Mouse (Mus musculus) right cerebral cortex, postnatal 25 days (tissue): ENCODE measurements at regions not wholly inside any gene's neighbourhood (a gene's known extent, or its start where the extent isn't known, plus 50 kb on each side); places are given as distances from the start of the nearest gene placed in this dataset.

Source experiments
- DNase-seq: peaks from one replicate; pipeline ENCODE4 v3.0.0; 2022

- peak; percentile 34 for DNase-seq
These were observed 212.9 kb downstream of the Mef2c start for GRCm38 (mm10) chr13:83716711-83717171.

DNA sequence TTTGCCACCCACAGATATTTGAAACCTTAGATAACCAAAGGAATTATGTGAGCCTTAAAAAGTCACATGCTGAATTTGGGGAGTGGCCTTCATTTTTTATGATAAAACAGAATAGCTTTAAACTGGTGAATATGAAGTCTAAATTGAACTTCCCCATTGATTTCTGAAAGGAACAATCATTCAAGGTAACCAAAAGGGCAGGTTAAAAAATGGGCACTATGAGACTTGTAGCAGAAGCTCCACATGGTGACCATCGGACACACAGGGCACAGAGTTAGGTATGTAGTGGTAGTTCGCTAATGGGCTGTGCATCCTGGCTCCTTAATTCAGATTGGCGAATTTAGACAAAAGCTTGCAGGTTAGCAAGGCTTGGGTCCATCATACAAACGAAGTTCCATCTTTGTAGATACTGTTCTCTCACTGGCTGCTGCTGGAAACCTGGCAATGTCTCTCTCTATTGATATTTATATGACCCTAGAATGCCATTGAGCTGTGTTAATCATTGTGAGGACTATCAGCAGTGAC is 213.9 kb downstream of the Mef2c start:
- no peak for DNase-seq

DNA sequence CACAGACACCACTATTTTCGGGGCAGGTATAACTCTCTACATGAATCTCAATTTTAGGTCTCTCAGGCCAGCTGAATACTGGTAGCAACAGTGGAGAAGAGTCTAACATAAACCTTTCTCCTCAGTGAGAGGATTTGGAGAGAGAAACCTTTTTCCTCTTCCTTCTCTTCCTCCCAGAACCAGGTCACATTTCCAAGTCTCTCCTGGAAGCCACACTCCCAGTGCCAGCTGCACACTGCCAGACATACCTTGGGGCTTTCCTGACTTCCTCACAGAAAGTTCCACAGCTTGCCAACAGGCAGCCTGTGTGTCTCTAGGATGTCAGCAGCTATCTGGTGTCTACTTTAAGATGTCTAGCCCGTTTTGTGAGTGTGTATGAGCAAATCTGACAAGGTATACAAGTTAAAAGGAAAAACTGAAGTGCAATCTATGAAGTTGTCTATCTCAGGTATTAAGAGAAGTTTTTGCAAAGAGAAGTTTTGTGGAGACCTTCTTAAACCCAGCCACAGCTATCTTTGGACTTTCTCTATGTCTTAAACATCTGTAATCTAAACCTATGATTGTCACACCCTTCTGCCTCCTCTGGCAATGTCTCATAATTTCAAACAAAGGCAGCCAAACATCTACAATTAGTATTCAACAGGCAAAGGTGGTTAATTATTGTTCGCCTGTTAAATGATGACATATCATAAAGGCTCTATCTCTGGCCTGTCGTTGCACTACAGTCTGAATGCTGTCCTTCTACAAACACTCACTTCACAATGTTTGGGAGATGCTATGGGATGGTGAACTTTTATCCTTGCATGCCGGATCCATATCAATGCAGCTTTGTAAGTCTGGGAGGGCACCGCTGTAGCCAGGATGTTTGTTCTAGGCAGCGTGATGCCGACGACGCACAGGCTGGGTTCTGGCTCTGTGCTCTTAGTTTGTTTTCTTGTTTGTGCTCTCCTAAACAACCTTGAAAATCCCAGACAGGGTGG is 214.9 kb downstream of the Mef2c start:
- peak; percentile 42 for DNase-seq

GRCm38 (mm10) chr13:83719635-83720291 is 215.9 kb downstream of the Mef2c start:
- peak; percentile 33 for DNase-seq

DNA sequence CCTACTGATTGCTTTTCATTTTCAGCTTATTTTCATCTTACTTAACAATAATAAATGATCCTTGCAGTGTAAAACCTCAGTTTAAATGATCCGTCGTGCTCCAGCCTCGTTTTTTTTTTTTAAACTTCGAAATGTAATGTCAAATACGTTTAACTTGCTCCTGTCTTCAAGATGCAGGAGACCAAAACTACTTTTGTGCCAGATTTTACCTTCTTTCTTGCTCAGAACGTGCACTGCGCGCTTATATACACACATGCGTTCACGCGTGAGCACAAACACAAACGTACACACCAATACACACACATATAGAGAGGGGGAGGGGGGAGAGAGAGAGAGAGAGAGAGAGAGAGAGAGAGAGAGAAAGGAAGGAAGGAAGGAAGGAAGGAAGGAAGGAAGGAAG is 216.5 kb downstream of the Mef2c start:
- no peak for DNase-seq

- DNase-seq: peak; percentile 88
These were observed 217.1 kb downstream of the Mef2c start for GRCm38 (mm10) chr13:83720883-83721371.

DNA sequence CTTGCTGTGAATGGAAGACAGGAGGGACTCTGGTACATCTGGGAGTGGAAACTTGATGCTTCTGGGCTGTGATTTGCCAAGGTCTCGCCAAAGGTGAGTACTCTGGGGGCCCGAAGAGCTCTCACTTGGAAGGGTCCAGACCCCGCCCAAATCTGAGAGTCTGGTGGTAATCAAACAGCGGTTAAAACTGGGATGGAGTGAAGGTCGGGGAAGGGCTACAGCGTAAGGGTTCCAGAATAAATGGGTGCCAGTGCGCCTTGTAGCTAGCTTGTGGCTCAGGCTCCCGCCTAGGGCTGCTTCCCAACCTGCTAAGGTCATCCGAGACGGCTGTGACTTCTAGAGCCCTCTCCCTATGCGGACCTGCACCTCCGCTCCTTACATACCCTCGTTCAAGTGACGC is 217.7 kb downstream of the Mef2c start:
- no peak for DNase-seq

DNA sequence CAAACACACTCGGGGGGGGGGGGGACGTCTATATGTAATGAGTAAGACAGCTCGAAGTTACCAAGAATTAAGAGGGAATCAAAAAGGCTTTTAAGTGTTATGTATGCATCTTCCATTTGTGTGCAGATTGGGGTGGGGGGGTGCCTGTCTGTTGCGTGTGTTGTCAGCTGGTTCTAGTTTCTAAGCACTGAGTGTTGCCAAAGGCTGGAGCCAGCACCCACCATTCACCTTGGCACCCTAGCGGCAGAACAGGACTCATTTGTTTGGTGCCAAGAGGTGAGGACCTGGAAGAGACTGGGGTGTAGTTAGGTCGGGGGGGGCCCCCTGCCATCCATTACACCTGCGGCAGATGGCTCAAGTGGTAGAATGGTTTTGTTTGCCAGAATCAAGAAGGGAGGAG is 218.4 kb downstream of the Mef2c start:
- DNase-seq: no peak

GRCm38 (mm10) chr13:83722791-83723190 is 219.0 kb downstream of the Mef2c start:
- no peak for DNase-seq

DNA sequence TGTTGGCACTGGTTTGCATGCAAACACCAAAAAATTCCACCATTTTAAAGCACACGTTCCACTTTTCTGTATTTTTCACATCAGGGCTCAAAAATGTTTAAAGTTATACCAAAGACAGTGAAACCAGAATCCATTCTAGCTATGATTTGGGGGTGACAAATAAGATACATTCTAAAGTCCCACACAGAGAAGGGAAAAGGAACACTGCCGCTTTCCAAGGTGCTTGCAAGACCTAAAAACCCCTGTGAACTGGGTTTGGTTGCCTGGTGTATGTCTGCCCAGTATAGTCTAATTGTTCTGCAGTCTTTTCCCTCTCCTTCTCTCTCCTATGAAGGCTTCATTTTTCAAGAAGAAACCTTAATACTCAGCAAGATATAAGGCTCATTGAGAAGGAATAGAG is 219.6 kb downstream of the Mef2c start:
- DNase-seq: no peak

- DNase-seq: no peak
These were observed 220.4 kb downstream of the Mef2c start for GRCm38 (mm10) chr13:83724196-83724595.

GRCm38 (mm10) chr13:83724995-83725394 is 221.2 kb downstream of the Mef2c start:
- DNase-seq: peak; percentile 82

DNA sequence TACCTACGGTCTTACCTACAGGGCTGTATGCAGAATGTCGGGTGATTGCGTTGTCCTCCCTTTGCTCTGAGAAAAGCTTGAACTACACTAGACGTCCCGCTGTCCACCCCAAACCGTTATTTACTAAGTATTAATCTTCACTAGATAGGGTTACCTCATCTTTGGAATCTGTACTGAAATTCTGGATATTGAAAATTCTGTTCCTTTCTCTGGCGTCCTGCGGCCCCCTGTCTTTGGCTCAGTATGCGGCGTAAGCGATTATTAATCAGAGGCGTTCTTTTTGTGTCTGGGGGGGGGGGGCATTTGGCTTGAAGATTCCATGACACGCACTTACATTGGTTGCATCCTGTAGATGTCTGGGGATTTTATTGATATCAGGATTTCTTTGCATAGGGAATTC is 222.0 kb downstream of the Mef2c start:
- no peak for DNase-seq

DNA sequence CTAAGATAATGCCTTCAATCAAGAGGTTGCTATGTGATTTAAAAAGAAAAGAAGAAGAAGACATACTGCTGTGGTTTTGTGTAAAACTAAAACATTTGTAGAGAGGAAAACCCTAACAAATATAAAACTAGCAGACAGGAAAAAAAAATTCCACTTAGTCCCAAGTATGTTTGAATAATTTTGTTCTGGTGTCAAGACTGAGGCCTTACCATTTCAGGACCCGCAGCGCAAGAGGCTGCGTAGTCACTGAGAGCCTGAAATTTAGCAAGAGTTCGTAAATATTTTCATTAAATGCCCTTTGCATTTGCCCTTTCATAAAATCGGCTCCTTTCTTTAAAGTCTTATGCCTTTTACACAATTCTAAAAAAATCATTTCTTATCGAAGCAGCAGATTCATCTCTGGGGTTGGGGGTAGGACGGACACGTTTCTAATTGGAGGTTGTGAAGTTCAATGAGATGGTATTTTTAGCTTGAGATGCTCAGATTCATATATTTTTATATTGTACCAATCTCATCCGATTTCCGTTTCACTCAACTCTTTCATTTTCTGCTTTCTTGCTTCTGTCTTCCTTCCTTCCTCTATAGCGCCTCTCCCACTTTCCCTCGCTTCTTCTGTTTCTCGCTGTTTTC is 222.6 kb downstream of the Mef2c start:
- DNase-seq: no peak

DNA sequence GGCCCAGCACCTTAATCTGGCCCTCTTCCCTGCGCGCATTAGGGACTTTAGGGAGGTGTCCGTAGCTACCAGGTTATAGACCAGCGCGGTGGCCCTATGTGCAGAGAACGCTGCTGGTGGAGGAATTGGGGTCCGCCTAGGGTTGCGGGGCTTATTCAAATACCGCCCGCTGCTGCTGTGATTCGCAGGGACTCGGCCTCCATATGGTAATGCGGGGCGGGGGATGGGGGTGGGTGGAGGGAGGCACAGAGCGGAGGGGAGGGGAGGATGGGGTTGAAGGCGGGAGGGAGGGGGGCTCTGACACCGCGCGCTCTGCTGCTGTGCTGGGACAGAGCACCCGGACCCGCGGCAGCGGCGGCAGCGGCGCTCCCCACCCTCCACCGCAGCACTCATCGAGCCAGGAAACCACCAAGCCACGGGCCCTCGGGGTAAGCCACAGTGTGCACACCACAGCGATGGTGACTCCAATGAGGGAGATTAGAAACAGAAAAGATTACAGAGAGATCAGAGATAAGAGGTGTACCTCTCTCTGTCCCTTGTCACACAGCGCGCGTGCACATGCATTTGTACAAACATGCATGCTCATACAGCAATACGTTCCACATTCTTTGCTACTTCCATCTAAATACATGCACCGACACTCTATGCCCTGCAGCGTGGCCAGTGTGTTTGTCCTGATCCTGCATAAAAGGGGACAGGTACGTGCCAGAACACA is 223.4 kb downstream of the Mef2c start:
- no peak for DNase-seq

DNA sequence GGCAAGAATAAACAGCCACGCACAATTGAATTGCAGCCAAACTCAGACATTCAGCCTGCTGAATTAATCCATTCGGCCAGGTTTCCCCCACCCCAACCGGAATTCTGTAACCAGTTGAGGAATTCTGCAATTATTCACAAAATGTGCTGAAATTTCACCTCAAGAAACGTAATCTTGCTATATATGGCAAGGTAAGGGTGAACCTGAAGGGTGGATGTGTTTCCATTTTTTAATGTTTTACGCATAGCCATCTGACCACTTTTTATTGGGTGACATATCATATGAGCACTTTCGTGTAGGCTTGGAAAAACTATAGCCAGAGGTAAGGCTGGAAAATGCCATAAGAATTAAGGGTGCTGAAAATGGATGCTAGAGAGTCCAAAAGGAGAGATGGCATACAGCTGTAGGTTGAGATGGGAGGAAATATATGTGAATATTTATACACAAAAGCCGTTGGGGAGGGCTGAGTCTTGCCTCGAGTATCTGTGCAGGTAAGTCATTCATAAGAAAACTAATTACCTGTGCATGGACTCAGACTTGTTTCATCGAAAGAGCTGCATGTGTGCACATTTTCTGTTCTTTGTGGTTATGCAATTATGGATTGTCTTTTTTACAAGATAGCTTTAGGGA is 224.0 kb downstream of the Mef2c start:
- DNase-seq: no peak

GRCm38 (mm10) chr13:83728421-83729010 is 224.7 kb downstream of the Mef2c start:
- no peak for DNase-seq

DNA sequence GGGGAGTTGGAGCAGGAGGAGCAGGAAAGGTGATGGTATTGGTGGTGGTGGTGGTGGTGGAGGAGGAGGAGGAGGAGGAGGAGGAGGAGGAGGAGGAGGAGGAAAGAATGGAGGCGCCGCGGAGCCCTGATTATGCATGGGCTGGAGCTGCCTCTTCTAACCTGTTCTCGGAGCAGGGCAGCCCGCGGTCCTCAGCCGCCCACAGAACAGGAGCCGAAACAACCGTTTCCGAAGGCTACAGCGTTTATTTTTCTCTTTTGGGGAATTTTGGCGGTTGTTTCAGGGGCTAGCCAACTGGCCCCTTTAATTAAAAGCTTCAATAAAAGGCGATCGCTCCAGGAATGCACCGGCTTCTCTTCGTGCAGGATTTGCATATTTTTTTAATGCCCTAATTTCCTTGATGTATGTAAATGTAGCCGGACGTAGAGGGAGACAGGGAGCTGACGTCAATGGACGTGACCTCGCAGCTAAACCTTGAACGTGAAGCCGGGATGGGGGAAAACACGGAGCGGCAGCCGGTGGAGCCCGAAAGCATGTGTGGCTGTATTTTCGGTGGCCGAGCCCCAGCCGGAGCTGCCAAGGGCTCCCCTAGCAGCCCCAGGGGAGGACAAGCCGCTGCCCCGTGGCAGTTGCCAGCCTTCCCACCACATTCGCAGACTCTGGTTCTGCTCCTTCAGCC is 225.6 kb downstream of the Mef2c start:
- DNase-seq: peak; percentile 77

- no peak for DNase-seq
These were observed 226.4 kb downstream of the Mef2c start for GRCm38 (mm10) chr13:83730155-83730712.

- DNase-seq: peak; percentile 86
These were observed 227.1 kb downstream of the Mef2c start for GRCm38 (mm10) chr13:83730713-83731480.
